Mouse (Mus musculus) hindlimb bud, embryonic 11.5 days (tissue): ENCODE data around the gene Ywhae.
"Not testable (repeated sequence)": the region's sequence is repeated elsewhere in the genome, so short reads cannot be mapped to it uniquely, and the experiment has no call there.

Experiments
- DNase-seq: peaks from one replicate; pipeline ENCODE4 v3.0.0-alpha.2; 2012; ENCODE audit warnings: low read depth, low spot score; ENCODE audit errors: extremely low spot score

The Ywhae gene

GRCm38 (mm10) chr11:75732434-75733226 is at the start of gene Ywhae:
Ywhae (plus strand) TSS chr11:75732869.
- peak; percentile 62 for DNase-seq

DNA sequence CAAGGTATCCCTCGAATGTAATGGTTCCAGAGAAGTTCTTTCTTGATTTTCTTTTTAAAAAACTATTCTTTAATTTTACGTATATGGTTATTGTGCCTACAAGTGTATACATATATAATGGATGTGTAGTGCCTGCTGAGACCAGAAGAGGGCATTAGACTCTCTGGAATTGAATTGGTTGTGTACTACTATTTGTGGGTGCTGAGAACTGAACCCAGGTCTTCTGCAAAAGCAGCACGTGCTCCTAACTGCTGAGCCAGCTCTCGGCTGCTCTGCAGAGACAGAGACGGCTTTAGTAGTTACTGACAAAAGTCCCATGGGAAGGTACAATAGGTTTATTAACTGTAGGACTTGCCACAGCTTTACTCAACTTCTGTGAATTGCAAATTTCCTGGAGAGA is 48.2 kb upstream of the Ywhae start:
- no peak for DNase-seq

- DNase-seq = no peak
Measured at GRCm38 (mm10) chr11:75684956-75685355, 47.7 kb upstream of the Ywhae start.

GRCm38 (mm10) chr11:75687343-75687993 is 45.2 kb upstream of the Ywhae start:
- no peak for DNase-seq

DNA sequence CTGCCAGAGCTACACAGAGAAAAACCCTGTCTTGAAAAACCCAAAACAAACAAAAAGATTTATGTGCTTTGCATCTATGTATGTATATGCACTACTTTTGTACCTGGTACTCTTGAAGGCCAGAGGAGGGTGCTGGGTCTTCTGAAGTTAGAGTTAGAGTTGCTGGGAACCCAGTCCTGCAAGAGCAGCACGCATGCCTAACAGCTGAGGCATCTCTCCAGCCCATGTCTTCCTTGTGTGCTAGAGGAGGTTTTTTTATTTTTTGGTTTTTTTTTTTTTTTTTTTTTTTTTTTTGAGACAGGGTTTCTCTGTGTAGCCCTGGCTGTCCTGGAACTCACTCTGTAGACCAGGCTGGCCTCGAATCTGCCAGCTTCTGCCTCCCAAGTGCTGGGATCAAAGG is 44.5 kb upstream of the Ywhae start:
- no peak for DNase-seq

DNA sequence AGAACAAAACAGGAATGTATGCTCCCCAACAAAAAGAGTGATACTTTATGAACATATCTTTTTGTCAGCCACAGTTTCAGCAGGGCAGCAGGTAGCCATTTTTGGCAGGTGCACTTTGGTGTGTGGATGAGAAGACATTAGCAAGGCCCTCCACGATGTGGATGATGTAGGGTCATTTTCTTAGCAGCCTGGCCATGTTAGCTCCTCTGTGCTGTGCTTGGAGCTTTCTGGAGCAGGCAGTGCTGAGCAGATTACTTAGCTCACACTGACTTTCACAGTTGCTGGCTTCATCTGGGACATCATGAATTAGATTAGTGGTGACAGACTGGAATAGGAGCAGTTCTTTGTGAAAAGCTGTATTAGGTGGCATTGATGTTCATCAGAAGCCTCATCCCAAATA is 42.7 kb upstream of the Ywhae start:
- no peak for DNase-seq

DNA sequence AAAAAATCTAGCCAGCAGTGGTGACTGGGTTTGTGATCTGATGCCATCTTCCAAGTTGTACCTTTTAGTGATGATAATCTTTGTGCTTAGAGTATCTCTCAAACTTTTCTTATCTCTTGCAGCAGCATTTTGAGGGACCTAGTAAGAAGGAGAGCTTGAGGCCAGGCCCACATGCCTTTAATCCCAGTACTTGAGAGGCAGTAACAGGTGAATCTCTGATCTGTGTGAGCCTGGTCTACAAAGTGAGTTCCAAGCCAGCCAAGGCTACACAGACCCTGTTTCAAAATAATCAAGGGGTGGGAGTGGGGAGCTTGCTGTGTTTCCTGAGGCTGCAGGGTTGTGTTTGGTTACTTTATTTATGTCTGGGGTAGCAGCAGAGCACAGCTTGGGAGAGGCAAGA is 41.6 kb upstream of the Ywhae start:
- DNase-seq = no peak

- no peak for DNase-seq
Measured at GRCm38 (mm10) chr11:75693570-75693969, 39.1 kb upstream of the Ywhae start.

GRCm38 (mm10) chr11:75697464-75697863 is 35.2 kb upstream of the Ywhae start:
- DNase-seq = not testable (repeated sequence)

DNA sequence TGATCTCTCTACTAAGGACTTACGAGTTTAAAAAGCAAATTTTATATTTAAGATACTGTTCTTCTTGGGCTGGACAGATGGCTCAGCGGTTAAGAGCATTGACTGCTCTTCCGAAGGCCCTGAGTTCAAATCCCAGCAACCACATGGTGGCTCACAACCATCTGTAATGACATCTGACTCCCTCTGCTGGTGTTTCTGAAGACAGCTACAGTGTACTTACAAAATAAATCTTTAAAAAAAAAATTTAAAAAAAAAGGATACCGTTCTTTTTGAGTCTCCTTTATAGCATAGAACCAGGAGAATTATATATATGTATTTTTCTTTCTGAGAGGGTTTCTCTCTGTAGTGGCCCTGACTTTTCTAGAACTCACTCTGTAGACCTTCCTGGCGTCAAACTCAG is 32.1 kb upstream of the Ywhae start:
- no peak for DNase-seq

DNA sequence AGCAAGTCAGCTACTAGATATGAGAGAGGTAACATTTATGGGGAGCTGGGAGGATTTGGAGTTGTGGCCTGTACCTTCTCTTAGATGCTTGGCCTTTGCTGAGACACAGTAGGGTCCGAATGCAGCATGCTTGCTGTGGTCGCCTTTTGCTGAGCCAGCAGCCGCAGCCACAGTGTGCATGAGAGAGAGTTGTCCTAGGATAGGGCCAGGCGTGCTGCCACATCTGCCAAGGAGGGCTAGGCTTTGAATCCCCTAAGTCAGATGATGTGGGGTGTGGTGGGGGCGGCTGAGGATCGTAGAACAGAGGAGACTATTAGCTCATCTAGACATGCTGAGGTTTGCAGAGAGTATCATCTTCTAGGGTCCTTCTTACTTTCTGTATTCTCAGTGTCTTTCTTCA is 29.9 kb upstream of the Ywhae start:
- DNase-seq = no peak

GRCm38 (mm10) chr11:75703748-75704147 is 28.9 kb upstream of the Ywhae start:
- no peak for DNase-seq

DNA sequence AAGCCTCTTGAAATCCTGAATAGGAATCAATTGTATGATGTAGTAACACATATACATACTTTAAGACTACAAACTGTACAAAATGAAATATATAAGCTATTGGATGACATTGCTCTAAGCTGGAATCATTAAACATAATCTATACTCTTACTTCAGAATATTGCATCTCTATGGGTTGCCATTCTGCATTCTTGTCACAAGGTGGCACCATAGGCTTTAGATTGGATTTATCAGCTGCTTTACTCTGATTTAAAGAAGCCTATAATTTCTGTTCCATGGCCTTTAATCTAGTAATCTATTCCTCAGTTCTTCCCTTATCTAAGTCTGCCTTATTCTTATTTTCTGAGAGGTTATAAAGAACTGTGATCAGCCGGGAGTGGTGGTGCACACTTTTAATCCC is 18.7 kb upstream of the Ywhae start:
- no peak for DNase-seq

- no peak for DNase-seq
Measured at GRCm38 (mm10) chr11:75715556-75715955, 17.1 kb upstream of the Ywhae start.

DNA sequence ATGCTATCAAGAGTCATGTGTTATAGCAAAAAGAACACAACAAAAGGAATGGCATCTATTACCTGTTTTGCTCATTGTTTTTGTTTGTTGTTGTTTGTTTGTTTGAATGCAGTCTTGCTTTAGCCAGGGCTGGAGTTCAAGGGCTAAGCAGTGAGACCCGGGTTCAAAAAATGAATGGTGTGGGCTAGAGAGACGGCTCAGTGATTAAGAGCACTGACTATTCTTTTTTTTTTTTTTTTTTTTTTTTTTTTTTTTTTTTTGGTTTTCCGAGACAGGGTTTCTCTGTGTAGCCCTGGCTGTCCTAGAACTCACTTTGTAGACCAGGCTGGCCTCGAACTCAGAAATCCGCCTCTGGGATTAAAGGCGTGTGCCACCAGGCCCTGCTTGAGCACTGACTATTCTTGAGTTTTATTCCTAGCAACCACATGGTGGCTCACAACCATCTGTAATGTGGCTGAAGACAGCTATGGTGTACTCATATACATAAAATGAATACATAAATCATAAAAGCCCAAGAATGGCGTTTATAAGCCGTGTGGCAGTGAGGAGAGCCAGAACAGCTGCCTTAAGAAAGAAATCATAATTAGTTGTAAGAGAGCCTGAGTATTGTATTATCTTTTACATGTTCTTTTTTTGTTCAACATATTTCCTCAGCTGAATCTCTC is 15.9 kb upstream of the Ywhae start:
- DNase-seq = no peak

GRCm38 (mm10) chr11:75722339-75722738 is 10.3 kb upstream of the Ywhae start:
- DNase-seq = no peak

- no peak for DNase-seq
Measured at GRCm38 (mm10) chr11:75727168-75727567, 5.5 kb upstream of the Ywhae start.

DNA sequence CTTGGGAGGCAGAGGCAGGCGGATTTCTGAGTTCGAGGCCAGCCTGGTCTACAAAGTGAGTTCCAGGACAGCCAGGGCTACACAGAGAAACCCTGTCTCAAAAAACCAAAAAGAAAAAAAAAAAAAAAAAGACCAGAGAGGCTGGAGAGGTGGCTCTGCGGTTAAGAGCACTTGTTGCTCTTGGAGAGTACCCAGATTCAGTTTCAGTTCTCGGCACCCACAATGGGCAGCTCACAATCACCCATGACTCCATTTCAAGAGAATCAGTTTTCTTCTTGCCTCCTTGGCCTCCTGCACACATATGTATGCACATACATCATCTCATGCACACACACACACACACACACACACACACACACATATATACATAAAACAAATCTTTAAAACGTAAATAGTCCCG is 5.0 kb upstream of the Ywhae start:
- DNase-seq = not testable (repeated sequence)

DNA sequence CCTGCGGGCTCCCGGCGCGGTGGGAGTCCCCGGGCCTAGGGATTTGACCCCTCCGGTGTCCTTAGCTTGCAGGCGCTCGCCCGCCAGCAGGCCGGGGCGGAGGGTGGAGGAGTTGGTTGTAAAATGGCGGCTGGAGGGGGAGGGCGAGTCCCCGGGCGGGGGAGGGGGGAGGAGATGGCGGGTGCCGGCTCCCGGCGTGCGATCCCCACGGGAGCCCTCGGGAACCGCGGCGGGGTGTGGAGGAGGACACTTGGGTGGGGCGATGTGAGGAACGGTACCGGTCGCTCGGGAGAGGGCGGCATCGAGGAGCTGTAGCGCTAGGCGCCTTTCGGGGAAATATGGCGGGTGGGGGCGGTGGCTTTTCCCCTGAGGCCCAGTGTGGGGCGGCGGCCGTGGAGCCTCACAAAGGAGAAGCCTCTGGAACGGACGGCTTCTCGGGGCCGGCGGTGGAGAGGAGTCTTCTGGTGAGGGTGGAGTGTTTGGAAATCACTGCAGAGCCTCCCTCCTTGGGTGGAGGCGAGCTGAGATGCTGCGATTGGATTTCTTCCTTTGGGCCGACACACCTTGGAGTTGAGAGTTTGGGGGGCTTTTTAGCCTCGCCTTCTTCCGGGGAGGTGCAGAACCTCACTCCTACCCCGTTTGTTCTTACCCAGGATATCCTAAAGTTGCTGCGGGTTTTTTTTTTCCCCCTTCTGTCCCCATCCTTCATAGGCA is 715 bp downstream of the Ywhae start:
- DNase-seq = no peak

DNA sequence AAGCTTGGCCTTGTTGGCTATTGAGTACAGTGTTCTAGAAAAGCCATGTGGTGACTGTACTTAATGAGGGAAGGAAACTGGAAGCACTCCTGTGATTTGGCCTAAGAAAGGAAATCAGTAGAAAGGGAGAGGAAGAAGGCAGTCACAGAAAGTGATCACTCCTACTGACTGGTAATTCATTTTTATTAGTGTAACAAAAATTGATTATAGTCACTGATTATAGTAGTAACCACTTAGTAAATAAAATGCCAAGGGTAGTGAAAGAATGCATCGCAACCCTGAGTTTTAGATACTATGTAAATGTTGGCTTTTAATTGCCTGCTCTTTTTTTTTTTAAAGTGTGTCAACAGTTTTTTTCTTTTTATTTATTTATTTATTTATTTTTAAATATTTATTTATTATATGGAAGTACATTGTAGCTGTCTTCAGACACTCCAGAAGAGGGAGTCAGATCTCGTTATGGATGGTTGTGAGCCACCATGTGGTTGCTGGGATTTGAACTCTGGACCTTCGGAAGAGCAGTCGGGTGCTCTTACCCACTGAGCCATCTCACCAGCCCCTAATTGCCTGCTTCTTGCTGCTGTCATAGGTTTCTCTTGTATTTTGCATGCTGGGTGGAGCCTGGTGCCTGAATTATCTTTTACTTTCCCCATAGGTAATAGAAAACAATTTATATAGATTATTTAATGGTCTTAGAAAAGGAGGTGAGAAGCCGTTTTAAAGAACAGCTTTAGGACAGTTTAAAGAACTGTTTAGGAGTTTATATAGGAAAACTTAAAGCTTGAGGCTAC is 3.0 kb downstream of the Ywhae start:
- DNase-seq = no peak

GRCm38 (mm10) chr11:75736978-75737377 is 4.3 kb downstream of the Ywhae start:
- DNase-seq = no peak
